Comparison of ENCODE assay signal across 9 mouse cellular contexts in genomic region chrX:153636247-153636646, GRCm38 (mm10). TPM values are rescaled to one million over a fixed set of nuclear protein-coding genes. Genes with fewer than 3 reads are reported as not detected.
DNase-seq lines count a peak whose midpoint lies in the region; ATAC-seq and TF ChIP-seq lines count a peak whose summit lies in the region.
"Had no signal": no experiment of that assay in that cellular context is flagged by ENCODE, and none has a peak within 500 bp of the region (broad histone marks: within the 10 kb centered on the region; RNA-seq: fewer than 3 reads in every experiment).

No protein-coding gene starts in this region.

- TF ChIP-seq POLR2A in lung, adult 2 months (IDR thresholded peaks at IDR 0.05; ENCODE audit: borderline replicate concordance, extremely low read depth, low read depth, low read length), result no peak

- no peaks in the 10 kb centered on the region for H3K4me1 ChIP-seq in lung, adult 2 months (ENCODE audit: control insufficient read depth, insufficient read depth, low read length)
- no peaks in the 10 kb centered on the region for H3K4me1 ChIP-seq in forebrain, embryonic 16.5 days (replicated peaks; ENCODE audit: control insufficient read depth, insufficient read depth, low read length)
- H3K4me1 ChIP-seq: hindbrain, embryonic 15.5 days had no signal

- H3K27ac ChIP-seq in forebrain, embryonic 16.5 days (ENCODE audit: low read length), result no peak overlapping the region
- H3K27ac ChIP-seq: hindbrain, embryonic 15.5 days had no signal

- no peak overlapping the region for H3K9ac ChIP-seq in forebrain, embryonic 16.5 days (replicated peaks; ENCODE audit: low read depth, low read length)
- H3K9ac ChIP-seq: hindbrain, embryonic 15.5 days had no signal

- no peaks in the 10 kb centered on the region for H3K9me3 ChIP-seq in forebrain, embryonic 16.5 days (ENCODE audit: control insufficient read depth, low read length)
- H3K9me3 ChIP-seq: hindbrain, embryonic 15.5 days had no signal

- peak; percentile 11; the same call in 1 of the 2 replicates for TF ChIP-seq CTCF in lung, adult 2 months (IDR thresholded peaks at IDR 0.05; ENCODE audit: insufficient read depth, low read length)

- H3K4me2 ChIP-seq in forebrain, embryonic 16.5 days (ENCODE audit: low read length), result no peak overlapping the region
- H3K4me2 ChIP-seq: hindbrain, embryonic 15.5 days had no signal

- H3K36me3 ChIP-seq in forebrain, embryonic 16.5 days (ENCODE audit: control insufficient read depth, insufficient read depth), result no peaks in the 10 kb centered on the region
- H3K36me3 ChIP-seq: hindbrain, embryonic 15.5 days had no signal

- WGBS in lung, adult 2 months, result 2% methylated on average over 1 of the region's 1 CpGs
- 3% methylated on average over 1 of the region's 1 CpGs for WGBS in forebrain, embryonic 16.5 days

- no peaks in the 10 kb centered on the region for H3K27me3 ChIP-seq in forebrain, embryonic 16.5 days (replicated peaks; ENCODE audit: control insufficient read depth, insufficient read depth, low read length)
- H3K27me3 ChIP-seq: hindbrain, embryonic 15.5 days had no signal

- peak; percentile 81 for ATAC-seq in megakaryocyte, adult 5-6 weeks (ENCODE audit: poor library complexity, severe bottlenecking)
- no peak for ATAC-seq in forebrain, embryonic 16.5 days

- H3K4me3 ChIP-seq in lung, adult 2 months (replicated peaks; ENCODE audit: extremely low read depth, low read depth, low read length), result no peak overlapping the region
- H3K4me3 ChIP-seq in forebrain, embryonic 16.5 days (replicated peaks; ENCODE audit: low read length), result no peak overlapping the region
- H3K4me3 ChIP-seq: hindbrain, embryonic 15.5 days had no signal

- peak; percentile 21 to 25 for DNase-seq in heart, adult 18-20 months
- no peak for DNase-seq in heart, adult 9 months (ENCODE audit: low spot score in 2 of 2)
- DNase-seq in lung, adult 2 months, result no peak
- DNase-seq in lung, adult 18-20 months, result no peak
- DNase-seq in T-cell, adult 2 months (ENCODE audit: low spot score), result peak; percentile 0
- DNase-seq in frontal cortex, postnatal 10 days (ENCODE audit: low spot score in 2 of 2), result no peak

RNA-seq across cellular contexts. Expression of gene Kctd12b, which starts 59.9 kb away (rescaled TPM):
- total RNA-seq in heart, adult 18-20 months (2021), result 1 to 10 TPM; 3.8 to 5.4 TPM
- 2.8 and 4.2 TPM in 2 replicates for polyA plus RNA-seq in lung, adult 2 months (2012; rRNA removed)
- total RNA-seq in megakaryocyte, adult 5-6 weeks (2015), result 7.8 and 8.4 TPM in 2 replicates
- total RNA-seq in megakaryocyte, adult 5-6 weeks (2017), result 8.8 and 10.2 TPM in 2 replicates
- 1.7 and 2.5 TPM in 2 replicates for polyA plus RNA-seq in forebrain, embryonic 16.5 days (2015; fragmentation: Nextera tagmentation; extraction: Ambion mirVana)

Comparison
In these comparisons a context has a peak if more than half of its experiments do, and no peak if none do; other contexts are left out.
1. DNase-seq: peak in heart, adult 18-20 months (2 of 2) and T-cell, adult 2 months (single experiment); none in heart, adult 9 months (0 of 2), lung, adult 2 months (single experiment), lung, adult 18-20 months (0 of 2) and frontal cortex, postnatal 10 days (0 of 2).